Mouse (Mus musculus) retina, postnatal 1 day (tissue): Measurements from ENCODE around the gene Adamts6.
A peak's percentile ranks its signal among the peaks of the same experiment; 100 is the strongest.

ENCODE experiments used
- DNase-seq: peaks from one replicate; pipeline ENCODE4 v3.0.0-alpha.2; 2012

Gene Adamts6

GRCm38 (mm10) chr13:104517638-104518311, 230.1 kb downstream of the Adamts6 start:
- no peak for DNase-seq

DNA sequence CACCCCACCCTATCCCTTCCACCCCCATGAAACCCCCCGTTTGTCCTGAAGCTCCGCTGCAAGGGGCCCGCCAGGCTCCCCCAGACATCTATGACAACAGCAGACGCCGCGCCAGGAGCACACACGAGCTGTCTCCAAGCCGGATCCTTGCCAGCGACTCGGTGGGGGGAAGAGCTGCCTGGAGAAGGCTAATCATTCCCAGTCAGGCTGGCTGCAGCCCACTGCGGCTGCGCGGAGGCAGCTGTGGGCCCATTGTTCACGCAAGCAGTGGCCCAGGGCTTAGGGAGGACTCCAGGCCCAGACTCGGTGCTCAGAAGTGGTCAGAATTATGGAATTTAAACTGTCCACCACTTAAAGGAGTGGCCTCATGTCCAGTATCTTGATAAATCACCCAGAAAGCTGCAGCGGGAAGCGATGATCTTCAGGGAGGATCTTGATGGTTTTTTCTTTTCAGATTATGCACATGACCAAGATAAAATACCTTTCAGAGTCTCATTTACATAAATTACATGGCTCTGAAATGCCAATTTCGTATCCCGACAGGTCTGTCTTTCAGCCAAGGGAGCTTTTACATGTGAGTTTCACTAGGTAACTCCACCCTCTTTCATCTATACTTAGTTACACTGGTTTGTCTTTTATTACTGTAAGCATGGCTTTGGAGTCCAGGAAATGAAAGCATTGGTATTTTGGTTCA, 230.8 kb downstream of the Adamts6 start:
- peak; percentile 93 for DNase-seq

DNA sequence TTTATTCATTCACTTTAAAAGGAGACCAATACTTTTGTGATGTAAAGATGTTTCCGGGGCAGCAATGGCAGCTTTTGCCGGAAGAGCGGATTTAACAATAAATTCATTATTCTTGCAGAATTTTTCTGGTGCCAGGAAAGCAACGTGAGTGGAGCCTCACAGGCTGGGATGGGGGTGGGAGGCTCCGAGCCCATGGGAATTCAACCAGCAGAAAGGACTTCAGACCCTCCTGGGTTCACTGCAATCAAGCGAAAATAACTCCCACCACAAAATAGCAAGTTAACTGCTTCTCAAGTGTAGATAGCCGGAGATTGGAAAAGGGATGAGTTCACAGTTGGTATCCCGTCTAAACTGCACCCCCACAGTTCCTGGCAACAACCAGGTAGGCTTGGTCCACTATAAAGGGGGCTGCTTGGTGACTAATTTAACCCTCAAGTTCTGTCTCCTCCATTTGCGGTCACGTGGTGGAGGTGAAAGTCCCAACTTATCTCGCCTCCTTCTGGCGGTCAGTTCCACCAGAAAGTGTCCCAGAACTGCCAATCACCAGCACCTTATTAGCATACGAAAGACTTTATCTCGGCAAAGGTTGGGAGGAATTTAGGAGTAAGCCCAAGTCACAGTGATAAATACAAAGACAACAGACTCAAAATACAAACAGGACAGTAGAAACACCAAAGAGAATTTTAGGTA, 231.5 kb downstream of the Adamts6 start:
- peak; percentile 16 for DNase-seq

- DNase-seq: no peak
Observed at GRCm38 (mm10) chr13:104519981-104520380, 232.3 kb downstream of the Adamts6 start.

- DNase-seq: no peak
Observed at GRCm38 (mm10) chr13:104520461-104520860, 232.8 kb downstream of the Adamts6 start.

DNA sequence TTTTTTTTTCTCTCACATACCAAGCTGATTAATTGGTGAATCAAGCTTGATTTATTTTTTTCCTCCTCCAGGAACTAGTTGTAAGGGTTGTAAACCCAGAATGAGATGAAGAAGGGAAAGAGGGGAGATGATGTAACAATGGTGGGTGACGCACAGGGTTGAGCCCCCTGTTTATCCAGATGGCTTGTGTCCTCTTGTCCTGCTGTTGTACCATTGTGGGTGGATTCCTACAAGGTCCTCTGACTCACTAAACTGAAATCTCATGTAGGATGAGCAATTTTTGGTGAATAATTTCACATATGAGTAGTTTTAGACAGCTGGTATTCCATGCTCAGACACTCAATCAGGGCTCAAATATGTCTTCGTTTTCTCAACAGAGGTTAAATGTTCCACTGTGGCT, 233.9 kb downstream of the Adamts6 start:
- DNase-seq: no peak

- no peak for DNase-seq
Observed at GRCm38 (mm10) chr13:104525656-104526055, 238.0 kb downstream of the Adamts6 start.

- DNase-seq: no peak
Observed at GRCm38 (mm10) chr13:104529238-104529637, 241.6 kb downstream of the Adamts6 start.

- no peak for DNase-seq
Observed at GRCm38 (mm10) chr13:104531841-104532240, 244.2 kb downstream of the Adamts6 start.

- no peak for DNase-seq
Observed at GRCm38 (mm10) chr13:104532723-104533122, 245.1 kb downstream of the Adamts6 start.

DNA sequence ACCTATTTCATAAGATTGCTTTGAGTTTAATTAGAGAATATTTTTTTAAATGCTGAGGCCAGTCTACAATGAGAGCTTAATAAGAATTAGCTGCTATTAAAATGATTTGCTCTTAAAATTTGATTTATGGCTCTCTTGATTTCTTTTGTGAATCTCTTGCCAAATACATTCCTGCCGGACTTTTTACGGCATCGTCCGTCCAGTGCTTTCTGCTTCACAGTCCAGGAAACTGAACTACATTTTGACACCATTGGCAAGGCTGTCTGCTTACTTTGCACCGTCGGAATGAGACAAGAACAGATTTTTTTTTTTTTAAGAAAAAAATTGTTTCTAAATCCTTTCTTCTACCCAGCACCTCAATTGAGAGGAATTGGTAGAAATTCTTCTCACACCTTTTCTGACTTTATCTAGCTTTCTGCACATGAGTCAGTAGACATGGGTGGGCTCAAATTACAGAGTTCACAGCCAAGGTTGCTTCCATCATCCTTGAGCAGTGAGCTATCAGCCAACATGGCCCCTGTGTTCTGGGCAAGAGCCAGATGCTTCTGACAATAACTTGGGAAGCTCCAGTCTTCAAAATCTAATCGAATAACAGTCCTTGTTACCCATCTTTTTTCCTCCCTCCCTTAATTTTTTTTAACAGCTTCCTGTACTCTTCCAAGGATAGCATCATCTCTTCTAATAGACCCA, 246.3 kb downstream of the Adamts6 start:
- DNase-seq: no peak

DNA sequence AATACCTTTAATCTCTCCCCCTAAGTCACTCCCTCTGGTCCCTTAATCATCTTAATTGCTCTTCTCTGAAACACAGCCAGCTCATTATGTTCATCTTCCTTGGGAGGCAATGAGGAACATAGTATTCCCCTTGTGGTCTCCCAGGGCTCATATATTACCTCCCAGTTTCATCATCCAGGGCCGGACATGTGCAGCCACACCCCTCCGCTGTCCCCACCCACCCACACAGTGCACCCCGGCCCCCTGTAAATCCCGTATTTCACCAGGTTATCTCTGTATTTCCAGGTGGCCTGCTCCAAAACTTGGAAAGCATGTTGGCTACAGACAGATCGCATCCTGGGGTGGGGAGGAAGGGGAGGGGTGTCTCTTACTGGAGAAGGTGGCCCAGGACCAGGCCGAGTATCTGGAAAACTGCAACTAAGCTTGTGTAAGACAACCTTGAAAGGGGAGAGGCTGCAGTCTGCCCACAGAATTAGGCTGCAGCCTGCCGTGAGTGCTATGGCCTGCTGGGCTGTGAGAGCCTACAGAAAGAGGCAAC, 253.3 kb downstream of the Adamts6 start:
- peak; percentile 31 for DNase-seq

DNA sequence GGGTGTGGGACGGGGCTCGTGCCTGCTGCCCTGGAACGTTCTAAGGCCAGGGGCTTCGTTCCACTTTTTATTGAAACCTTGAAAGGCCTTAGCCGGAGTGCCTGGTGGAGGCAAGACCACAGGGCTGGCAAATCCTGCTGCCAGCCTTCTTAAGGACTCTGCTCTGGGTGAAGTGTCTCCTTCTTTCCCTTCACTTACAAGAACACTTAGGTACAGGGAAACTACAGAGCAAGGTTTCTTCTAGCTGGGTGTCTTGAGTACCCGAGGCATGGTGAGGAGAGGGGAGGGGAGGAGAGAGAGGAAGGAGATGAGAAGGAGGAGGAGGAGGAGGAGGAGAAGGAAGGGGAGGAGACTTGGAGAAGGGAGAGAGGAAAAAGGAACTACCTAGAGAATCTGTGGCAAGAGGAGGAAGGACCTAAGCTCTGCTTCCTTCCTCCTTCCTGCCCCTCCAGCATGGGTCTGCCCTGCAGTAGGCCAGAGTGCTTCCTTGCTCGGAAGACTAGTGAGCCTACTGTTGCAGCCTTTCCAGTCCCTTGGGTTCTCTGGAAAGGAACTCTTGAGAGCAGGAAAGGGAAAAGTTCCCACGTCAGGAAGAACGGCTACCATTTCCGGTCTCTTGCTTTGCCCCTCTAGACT, 254.6 kb downstream of the Adamts6 start:
- DNase-seq: no peak

DNA sequence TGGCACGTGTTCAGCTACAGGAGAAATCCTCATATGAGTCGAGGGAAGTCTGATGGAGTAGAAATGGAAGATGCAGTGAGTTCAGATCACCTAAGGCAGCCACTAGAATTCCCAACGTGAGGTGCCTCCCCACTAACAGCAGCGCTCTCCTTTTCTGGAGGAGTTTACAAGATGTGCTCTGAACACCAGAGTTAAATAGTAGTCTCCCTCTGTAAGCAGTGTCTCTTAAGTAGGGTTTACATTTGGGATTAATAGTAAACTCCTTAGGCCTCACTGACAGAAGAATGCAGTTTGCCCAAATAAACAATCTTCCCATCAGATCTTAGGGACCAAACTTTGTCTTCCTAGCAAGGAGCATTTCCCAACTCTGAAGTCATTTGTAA, 255.1 kb downstream of the Adamts6 start:
- no peak for DNase-seq
